Mouse (Mus musculus) cerebellum, adult 11 months (tissue): ENCODE measurements around the gene Fancm.
"Not testable (repeated sequence)": the region's sequence is repeated elsewhere in the genome, so short reads cannot be mapped to it uniquely, and the experiment has no call there.

Experiments
- DNase-seq: peaks from one replicate; pipeline ENCODE4 v3.0.0; 2022

The Fancm gene

GRCm38 (mm10) chr12:65075085-65075732, at the start of gene Fancm:
TSS of gene Fancm (plus strand) at chr12:65075603.
- DNase-seq, result peak; percentile 87

GRCm38 (mm10) chr12:65035839-65036189, 39.6 kb upstream of the Fancm start:
- DNase-seq, result no peak

- peak; percentile 90 for DNase-seq
Observed at GRCm38 (mm10) chr12:65036190-65036870, 39.1 kb upstream of the Fancm start, which contains the start of gene Prpf39. TSS of gene Prpf39 (plus strand) at chr12:65036333.

GRCm38 (mm10) chr12:65036892-65037545, 38.4 kb upstream of the Fancm start:
- DNase-seq, result no peak

- DNase-seq, result no peak
Observed at GRCm38 (mm10) chr12:65037546-65037937, 37.9 kb upstream of the Fancm start.

GRCm38 (mm10) chr12:65048799-65049198, 26.6 kb upstream of the Fancm start:
- no peak for DNase-seq

- no peak for DNase-seq
Observed at GRCm38 (mm10) chr12:65058203-65058602, 17.2 kb upstream of the Fancm start.

GRCm38 (mm10) chr12:65061082-65061481, 14.3 kb upstream of the Fancm start:
- DNase-seq, result no peak

GRCm38 (mm10) chr12:65065241-65065640, 10.2 kb upstream of the Fancm start:
- no peak for DNase-seq

GRCm38 (mm10) chr12:65066234-65066633, 9.2 kb upstream of the Fancm start:
- DNase-seq, result no peak

GRCm38 (mm10) chr12:65068409-65068808, 7.0 kb upstream of the Fancm start:
- DNase-seq, result no peak

GRCm38 (mm10) chr12:65072911-65073610, 2.3 kb upstream of the Fancm start:
- DNase-seq, result no peak

- DNase-seq, result peak; percentile 97
Observed at GRCm38 (mm10) chr12:65073611-65074178, 1.7 kb upstream of the Fancm start, which contains the start of gene Fkbp3. TSS of gene Fkbp3 (minus strand) at chr12:65074007.

GRCm38 (mm10) chr12:65074651-65075050, 752 bp upstream of the Fancm start:
- DNase-seq, result no peak

- DNase-seq, result no peak
Observed at GRCm38 (mm10) chr12:65075733-65076310, 419 bp downstream of the Fancm start.

GRCm38 (mm10) chr12:65076906-65077305, 1.5 kb downstream of the Fancm start:
- DNase-seq, result no peak

GRCm38 (mm10) chr12:65108746-65109145, 33.3 kb downstream of the Fancm start:
- DNase-seq, result no peak

GRCm38 (mm10) chr12:65111503-65111902, 36.1 kb downstream of the Fancm start:
- DNase-seq, result no peak

- DNase-seq, result no peak
Observed at GRCm38 (mm10) chr12:65112811-65113210, 37.4 kb downstream of the Fancm start.

GRCm38 (mm10) chr12:65113925-65114324, 38.5 kb downstream of the Fancm start:
- DNase-seq, result no peak

GRCm38 (mm10) chr12:65114978-65115377, 39.6 kb downstream of the Fancm start:
- DNase-seq, result not testable (repeated sequence)

GRCm38 (mm10) chr12:65118968-65119367, 43.6 kb downstream of the Fancm start:
- DNase-seq, result no peak

- DNase-seq, result no peak
Observed at GRCm38 (mm10) chr12:65119451-65119850, 44.0 kb downstream of the Fancm start.
